Mouse (Mus musculus): ENCODE data around the gene Wdr43.
"Not testable (repeated sequence)": the region's sequence is repeated elsewhere in the genome, so short reads cannot be mapped to it uniquely, and the experiment has no call there.

Wdr43 gene

DNA sequence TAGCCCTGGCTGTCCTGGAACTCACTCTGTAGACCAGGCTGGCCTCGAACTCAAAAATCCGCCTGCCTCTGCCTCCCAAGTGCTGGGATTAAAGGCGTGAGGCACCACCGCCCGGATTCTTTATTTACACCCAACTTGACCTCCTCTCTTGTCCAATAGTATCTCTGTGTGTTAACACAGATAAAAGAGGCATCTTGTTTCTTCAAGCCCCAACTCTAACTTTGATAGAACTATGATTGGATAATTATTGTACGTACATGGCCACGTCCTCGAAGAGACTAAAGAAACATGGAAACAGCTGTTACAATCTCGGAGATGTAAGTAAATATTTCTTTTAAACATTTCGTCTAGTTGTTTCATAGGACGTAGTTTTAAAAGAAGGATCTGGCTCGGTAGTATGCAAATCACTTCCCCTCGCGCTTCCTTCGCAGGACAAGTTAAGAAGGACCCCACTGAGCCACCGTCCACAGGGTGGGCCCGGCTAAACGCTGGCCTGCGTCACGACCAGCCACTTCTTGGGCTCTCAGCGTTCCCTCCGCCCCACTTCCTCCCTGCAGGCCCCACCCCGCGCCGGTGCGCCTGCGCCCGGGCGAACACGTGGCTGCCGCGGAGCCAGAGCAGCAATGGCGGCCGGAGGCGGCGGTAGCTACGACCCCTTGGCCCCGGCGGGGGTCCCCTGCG lies at the start of gene Wdr43:
TSS of gene Wdr43 (plus strand) at position 258 of the 681 bp plus-strand sequence.
- peak; percentile 89 for DNase-seq (ENCODE audit: low spot score)

DNA sequence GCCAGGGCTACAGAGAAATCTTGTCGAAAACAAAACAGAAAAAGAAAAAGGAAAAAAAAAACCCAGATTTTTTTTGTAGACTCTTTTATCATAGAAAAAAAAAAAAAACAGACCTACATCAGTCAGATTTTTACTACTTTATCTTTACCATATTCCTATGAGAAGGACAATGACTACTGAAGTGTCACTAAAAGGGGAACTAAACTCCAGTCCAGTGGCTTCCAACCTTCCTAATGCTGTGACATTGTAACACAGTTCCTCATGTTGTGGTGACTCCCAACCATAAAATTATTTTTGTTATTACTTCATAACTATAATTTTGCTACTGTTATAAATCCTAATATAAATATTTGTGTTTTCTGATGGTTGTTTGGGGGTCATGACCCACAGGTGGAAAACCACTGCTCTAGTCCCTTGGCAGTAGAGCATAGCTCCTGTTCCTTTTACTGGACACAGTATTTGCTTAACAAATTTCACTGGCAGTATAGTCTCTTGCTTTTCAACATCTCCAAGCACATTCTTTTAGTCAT lies 36.5 kb upstream of the Wdr43 start:
- DNase-seq (ENCODE audit: low spot score), result no peak

DNA sequence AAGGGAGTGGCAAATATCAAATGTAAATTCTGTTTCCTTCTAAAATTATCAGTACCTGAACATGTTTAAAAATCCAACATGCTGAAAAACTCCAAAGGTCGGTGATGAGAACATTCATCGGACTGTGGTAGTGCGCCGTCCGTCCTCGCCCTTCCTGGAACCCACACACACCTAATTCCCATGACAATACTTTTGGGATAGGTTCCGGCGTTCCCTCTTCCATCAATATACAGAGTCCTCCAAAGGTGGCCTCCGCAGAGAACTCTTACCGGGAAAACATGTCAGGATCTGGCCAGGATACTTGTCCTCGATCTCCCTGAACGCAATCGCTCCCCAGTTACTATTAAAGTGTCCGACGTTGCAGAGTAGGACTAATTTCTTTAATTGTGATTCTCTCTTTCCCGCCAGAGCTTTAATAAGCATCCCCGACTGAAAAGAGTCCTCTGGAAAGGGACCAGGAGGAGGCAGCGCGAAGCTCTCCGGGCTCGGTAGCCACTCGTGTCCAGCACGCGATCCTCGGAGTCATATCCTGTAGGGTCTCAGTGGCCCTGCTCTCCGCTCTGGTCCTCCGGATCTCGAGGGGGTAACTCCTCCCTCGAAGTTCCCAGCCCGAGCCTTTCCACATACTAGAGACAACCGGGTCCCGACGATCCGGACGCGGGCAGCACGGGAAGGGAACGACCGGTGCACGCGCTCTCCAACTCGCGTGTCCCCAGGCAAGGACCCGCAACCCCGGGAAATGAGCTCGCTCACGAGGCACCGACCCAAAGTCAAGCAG lies 17.6 kb upstream of the Wdr43 start:
- no peak for DNase-seq (ENCODE audit: low spot score)

GRCm38 (mm10) chr17:71598659-71599554 lies 16.8 kb upstream of the Wdr43 start:
- DNase-seq (ENCODE audit: low spot score), result peak; percentile 81

GRCm38 (mm10) chr17:71616319-71617032 lies 781 bp downstream of the Wdr43 start:
- DNase-seq (ENCODE audit: low spot score), result no peak

- no peak for DNase-seq (ENCODE audit: low spot score)
Measured at GRCm38 (mm10) chr17:71617033-71617362, 1.3 kb downstream of the Wdr43 start.

DNA sequence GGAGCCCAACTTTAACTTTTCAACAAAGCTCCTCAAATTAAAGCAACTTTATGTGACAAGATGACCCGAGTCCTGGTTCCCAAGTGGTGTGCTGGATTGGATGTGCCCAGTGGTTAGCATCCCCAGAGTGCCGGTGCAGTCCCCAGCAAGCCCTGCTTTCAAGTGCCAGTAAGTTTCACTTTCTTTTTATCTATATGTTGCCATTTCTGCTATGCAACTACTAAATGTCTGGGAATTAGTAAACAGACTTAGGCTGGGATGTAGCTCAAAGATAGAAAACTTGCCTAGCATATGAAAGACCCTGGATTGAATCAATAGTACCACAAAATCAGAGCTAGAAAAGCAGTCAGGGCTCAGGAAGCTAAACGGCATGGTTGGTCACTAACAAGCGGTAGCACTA lies 2.3 kb downstream of the Wdr43 start:
- DNase-seq (ENCODE audit: low spot score), result no peak

GRCm38 (mm10) chr17:71631806-71632205 lies 16.1 kb downstream of the Wdr43 start:
- no peak for DNase-seq (ENCODE audit: low spot score)

- DNase-seq (ENCODE audit: low spot score), result no peak
Measured at GRCm38 (mm10) chr17:71633350-71633749, 17.7 kb downstream of the Wdr43 start.

GRCm38 (mm10) chr17:71636786-71637185 lies 21.1 kb downstream of the Wdr43 start:
- no peak for DNase-seq (ENCODE audit: low spot score)

- no peak for DNase-seq (ENCODE audit: low spot score)
Measured at GRCm38 (mm10) chr17:71637750-71638265, 22.1 kb downstream of the Wdr43 start.

DNA sequence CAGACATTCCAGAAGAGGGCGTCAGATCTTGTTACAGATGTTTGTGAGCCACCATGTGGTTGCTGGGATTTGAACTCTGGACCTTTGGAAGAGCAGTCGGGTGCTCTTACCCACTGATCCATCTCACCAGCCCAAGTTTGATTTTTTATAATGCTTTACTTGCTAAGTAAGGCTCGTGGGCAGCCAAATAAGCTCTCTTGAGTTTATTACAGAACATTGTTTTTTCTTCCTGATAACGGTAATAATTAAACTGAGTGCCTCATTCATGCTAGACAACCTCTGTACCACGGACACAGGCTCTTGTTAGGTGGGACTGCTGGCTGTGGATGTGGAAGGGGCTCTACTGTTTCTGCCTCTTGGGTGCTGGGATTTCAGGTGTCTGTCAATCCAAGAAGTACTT lies 23.4 kb downstream of the Wdr43 start:
- not testable (repeated sequence) for DNase-seq (ENCODE audit: low spot score)

DNA sequence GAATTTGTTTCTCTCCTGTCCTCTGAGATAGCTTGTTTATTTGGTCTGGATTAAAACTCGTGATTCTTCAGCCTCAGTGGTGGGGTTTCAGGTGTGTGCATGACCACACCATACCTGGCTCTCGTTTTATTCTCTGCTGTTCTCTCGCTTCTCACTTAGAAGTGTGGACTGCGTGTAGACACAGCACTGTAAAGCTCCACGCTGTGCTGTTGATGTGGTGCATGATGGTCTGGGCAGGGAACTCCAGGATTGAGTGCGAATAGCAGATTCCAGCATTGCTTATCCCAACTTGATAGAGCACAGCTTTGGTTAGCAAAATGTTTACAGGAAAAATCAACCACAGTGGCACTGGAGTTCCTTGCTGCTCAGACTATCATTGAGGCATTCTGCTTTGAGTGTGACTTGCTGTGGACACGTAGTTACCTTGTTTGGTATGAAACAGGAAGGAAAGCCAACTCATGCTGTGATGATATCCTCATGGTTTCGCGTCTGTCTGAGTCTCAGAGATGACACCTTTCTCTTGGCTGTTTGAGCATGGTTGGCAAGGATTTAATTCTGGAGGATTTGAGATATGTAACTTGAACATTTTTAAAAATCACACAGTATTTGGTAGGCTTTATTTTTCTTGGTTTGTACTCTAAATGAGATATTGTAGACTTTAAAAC lies 24.9 kb downstream of the Wdr43 start:
- DNase-seq (ENCODE audit: low spot score), result no peak

- no peak for DNase-seq (ENCODE audit: low spot score)
Measured at GRCm38 (mm10) chr17:71642190-71642589, 26.5 kb downstream of the Wdr43 start.

DNA sequence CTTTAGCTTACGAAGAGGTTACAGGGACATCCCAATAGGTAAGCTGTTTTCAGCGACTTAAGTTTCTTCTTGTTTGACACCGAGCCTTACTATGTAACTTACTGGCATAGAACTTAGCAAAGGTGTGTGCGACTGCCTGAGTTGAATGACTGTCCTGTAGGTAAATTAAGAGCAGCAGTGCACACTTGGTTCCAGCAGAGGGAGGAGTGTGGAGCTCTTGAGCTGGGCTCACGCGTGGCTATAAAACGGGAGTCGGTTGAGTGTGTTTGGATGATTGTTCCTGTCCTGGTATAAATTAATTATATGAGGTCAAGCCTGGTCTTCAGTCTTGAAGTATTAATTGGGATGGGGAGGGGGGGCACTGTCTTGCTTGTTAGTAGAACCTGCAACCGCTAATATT lies 34.3 kb downstream of the Wdr43 start:
- no peak for DNase-seq (ENCODE audit: low spot score)

GRCm38 (mm10) chr17:71652495-71652894 lies 36.8 kb downstream of the Wdr43 start:
- no peak for DNase-seq (ENCODE audit: low spot score)

- DNase-seq (ENCODE audit: low spot score), result no peak
Measured at GRCm38 (mm10) chr17:71652934-71653333, 37.2 kb downstream of the Wdr43 start.

DNA sequence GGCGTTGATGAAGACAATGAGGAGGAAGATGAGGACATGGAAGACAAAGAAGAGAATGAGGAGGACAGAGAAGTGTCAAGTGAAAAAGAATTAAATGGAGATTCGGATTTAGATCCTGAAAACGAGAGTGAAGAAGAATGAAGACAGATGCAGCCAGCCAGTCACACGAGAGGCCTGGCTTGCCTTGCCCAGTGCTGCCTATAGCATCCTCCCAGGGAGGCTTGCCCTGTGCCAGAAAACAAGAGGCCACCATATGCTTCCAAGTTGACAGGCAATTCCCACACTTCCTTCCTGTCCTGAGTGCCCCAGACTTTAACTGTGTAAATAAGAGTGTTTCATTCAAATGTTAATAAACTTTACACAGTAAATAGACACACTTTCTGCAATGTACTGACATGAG lies 41.8 kb downstream of the Wdr43 start:
- no peak for DNase-seq (ENCODE audit: low spot score)

- no peak for DNase-seq (ENCODE audit: low spot score)
Measured at GRCm38 (mm10) chr17:71658666-71659065, 43.0 kb downstream of the Wdr43 start.

DNA sequence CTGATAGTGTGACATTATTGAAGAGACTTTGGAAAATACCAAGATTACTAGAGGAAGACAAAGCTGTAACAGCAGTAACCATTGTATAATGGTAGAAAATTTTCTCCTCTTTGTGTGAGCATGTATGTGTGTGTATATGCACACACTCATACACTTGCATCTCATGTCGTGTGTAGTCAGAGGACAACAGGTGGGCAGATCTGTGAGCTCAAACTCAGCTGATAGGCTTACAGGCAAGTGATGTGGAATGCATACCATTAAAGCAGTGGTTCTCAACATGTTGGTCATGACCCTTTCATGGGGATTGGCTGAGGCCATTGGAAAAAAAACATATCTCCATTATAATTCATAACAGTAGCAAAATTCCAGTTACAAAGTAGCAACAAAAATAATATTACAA lies 44.7 kb downstream of the Wdr43 start:
- DNase-seq (ENCODE audit: low spot score), result no peak

GRCm38 (mm10) chr17:71662751-71663250 lies 47.1 kb downstream of the Wdr43 start:
- DNase-seq (ENCODE audit: low spot score), result peak; percentile 63
